Mouse (Mus musculus) brain, adult 2 months (tissue): ENCODE measurements around the gene Cyb5r2.
A peak's percentile ranks its signal among the peaks of the same experiment; 100 is the strongest.

Source experiments
- DNase-seq: peaks from one replicate; pipeline ENCODE4 v3.0.0; 2011; ENCODE audit warnings: low read depth, low spot score

Gene Cyb5r2

DNA sequence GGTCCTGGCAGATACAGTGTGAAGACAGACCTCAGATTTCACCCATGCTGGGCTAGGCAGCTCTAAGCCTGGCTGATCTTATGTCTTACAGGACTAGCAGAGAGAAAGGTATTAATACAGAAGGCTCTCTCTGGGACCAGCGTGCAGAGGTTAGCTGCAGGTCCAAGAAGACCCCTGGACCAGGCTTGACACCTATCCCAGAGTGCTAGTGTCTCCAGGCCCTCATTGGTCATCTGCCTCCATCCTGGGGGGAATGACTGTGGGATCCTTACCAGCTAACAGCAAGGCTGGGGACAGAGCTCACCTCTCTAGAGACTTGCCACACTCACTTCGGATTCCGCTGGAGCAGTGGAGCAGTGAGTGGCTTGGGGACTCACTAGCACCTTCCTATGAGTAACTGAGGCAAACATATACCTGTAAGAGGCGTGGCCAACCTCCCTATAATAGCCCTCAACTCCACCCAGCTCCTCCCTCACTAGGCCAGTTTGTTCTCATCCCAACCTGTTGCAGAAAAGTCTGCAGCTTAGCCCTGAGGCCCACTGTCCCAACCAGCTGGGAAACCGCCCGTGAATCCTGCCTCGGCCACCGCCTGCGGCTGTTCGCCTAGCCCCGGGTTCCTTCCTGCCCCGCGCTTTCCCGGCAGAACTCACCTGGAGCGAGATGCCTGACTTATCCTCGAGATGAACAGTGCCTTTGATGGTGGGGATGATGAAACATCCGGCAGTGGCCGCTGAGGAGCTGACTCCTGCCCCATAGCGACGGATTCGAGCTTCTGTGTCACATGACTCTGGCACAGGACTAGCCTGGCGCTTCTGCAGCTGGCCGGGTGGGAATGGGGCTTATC, at the start of gene Cyb5r2:
TSS of gene Cyb5r2 (minus strand) at position 725 of the 844 bp plus-strand sequence.
- peak; percentile 69 for DNase-seq

DNA sequence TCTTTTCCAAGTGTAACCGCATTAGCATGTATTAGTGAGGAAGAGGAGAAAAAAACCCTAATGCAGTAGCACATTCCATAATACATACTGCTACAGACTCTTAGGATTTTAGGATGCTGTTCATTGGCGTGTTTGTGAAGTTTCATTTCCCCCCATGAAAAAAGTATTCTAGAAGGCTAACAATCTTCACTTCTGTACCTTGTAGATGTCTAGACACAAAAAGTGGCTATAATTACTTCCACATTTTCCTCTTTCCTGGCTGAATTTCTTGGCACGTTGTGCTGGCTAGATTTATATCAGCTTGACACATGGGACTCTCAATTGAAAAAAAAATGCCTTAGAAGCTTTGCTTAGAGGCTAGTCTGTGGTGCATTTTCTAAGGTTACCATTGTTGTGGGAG, 44.3 kb upstream of the Cyb5r2 start:
- DNase-seq, result no peak

DNA sequence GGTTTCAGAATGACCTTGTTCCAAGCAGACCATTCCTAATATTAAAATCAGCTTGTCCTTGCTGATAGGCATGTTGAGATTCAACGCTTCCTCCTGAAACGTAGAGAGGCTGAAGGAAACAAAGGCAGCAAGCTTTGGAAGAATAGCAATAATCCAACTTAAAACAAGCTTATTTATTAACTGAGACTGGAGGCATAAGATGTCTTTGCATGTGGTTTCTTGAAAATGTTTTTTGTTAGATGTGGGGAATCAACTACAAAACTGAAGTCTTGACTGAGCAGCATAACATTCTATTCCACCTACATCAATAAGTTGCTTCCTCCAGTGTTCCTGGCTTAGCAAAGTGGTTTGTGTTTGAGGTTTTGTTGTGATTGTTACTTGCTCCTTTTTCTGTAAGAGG, 43.3 kb upstream of the Cyb5r2 start, which contains the start of gene Ovch2:
TSS of gene Ovch2 (minus strand) at position 101 of the 400 bp plus-strand sequence.
- DNase-seq, result no peak

DNA sequence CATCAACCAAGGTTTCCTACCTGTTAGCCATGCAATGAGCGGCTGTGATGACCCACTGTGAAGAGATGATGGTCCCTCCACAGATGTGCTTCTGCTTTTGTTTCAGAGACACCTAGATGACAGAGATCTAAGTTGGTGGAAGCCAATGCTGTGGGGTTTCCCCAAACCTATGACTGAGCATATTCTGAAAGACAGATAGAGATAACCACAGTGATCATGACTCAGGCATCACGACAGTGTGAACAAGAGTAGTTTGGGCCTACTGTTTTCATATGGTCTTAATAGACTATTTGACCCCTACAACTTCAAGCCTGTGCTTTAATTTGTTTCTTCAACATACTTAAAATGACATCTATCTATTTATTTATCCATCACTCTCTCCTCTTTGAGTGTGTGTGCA, 38.7 kb upstream of the Cyb5r2 start:
- DNase-seq, result no peak

DNA sequence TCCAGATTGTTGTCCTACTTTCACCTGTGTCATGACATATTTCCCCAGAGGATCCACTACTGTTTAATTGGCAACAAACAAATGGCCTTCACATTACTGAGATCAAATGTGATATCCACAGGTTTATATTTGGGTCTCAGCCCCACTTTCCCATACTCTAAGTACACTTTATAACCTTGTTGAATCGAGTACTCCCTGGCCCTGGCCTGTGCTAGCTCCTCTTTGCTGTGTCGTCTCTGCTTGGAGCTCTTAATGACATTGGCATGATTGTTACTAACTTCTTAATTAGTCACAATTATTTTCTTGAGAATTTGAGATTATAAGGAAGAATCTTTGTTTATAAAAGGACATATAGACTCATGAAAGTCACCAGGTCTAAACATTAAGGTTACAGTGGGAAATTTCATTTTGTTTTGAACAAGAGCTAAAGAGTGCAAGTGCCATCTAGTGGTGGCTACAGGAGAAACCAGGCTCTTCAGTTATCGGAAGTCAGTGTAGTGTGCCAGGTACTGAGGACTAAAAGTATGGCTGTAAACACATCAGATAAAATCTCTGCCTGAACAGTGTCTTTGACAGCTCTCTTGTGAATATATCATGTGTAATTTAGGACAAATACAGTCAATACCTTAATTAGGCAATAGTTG, 30.3 kb upstream of the Cyb5r2 start:
- peak; percentile 59 for DNase-seq

DNA sequence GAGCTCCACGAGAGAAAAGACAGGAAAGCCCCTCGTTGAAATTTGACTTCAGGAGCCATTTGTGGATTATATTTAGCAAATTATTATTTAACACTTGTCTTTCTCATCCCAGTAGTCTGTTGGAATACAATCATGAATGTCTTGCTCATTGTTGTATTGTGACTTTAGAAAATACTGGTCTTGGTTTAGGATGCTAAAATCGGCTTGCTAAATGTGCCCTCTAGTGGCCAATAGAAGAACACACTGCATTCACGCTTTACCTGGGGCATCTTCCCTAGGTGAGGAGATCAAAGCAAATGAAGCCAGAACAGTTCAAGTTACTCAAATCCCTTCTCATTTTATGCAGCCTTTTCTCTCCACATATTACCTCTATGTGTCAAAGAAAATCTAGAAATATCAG, 21.8 kb upstream of the Cyb5r2 start:
- DNase-seq, result peak; percentile 43

DNA sequence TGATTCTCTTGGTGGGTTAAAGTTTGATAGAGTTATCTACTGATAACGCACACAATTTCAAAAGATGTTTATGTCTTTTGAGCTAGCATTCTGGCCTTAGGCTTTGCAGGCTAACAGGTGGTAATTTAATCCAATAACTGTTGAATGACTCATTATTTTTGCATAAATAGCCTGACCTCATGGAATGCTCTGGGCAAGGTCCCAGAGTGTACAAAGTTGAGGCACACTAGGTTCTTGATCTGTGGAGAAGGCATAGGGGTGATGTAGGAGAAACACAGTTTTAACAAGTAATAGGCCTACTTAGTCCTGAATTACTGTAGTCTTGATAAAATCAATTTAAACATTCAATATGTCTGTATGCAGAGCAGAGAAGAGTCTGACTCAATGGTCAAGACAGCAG, 20.4 kb upstream of the Cyb5r2 start:
- no peak for DNase-seq

DNA sequence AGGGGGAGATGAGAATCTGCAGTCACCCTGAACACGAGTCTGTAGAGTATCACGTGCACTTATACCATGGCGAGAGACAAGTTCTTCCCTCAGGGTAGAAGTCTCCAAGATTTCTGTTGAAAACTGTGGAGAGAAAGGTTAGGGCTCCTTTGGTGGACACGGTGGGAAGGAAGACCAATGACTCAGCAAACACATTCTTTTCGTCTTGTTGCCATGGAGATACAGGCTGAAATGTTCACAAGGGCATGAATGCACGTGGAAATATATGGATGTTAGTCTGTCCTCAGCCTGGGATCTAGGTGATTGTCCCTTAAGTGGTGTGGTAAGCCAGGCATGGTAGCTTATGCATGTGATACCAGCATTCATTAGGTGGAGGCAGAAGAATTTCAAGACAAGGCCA, 13.0 kb upstream of the Cyb5r2 start:
- DNase-seq, result no peak

DNA sequence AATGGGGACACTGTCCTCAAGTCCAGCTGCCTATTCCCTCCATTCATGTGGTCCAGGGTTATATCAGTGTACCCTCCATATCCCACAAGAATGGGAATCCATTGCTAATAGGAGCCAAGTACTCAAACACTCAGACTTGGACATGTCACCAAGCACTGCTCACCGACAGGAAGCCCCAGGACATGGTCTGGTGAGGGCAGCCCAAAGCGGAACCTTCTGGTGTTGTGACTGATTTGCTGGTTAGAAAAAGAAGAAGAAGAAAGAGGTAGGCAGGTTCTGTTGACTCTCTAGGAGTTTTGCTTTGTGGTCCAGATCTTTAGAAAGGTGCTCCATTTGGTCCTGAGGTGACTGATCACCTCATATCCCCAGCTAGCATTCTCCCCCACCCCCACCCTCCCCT, 1.1 kb downstream of the Cyb5r2 start:
- no peak for DNase-seq

DNA sequence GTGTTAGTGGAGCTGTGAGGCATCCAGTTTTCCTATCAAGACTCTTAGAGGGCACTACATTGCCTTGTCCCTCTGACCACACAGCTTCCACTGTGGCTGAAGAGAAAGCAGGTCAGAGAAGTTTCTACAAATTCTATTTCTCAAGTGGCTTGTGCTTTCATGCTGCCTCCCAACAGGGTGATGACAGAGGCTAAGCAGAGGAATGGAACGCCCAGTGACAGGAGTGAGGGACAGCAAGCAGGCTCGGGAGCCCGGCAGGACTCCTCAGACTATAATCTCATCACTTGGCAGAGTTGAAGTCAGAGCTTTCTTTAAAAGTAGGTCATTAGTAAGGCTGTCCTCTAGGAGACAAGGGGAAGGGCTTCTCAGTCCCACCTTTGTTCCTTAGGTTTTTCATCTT, 1.9 kb downstream of the Cyb5r2 start:
- no peak for DNase-seq

DNA sequence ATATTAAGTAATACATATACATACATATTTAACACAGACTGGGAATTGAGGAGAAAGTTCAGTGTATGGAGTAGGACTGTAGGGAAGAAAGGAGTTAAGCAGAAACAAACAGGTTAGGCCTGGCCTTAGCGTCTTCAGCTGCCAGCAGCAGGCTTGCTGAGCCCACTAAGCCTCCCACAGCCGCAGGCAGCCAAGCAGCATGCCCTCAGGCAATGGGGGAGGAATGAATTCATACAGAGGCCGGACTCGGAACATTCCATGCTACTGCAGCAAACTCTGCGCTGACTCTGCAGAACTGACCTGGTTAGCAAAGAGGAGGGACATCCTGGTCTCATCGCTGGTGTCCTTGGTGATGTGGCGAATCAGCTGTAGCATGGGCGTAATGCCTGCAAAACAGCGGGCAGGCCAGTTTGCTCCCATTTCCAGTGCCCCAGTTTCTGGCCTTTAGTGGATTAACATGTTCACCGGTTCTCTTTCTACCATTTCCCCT, 5.8 kb downstream of the Cyb5r2 start:
- no peak for DNase-seq

DNA sequence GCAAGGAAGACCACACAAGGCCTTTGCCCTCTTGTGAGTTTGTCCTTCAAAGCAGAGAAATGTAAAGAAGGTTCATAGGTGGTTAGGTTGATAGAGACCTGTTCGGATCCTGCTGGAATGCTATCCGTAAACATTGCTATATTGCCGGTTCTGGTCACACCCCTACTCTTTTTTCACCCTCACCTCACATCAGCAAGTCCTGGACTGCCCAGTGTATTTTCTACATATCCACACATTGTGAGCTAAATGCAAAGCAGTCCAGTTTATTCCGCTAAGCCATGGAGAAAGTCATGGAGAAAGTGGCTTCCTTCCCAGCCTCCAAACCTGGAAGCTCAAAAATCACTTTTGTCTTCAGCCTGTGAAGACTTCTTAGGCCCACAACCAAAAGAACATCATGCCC, 8.1 kb downstream of the Cyb5r2 start:
- DNase-seq, result no peak

DNA sequence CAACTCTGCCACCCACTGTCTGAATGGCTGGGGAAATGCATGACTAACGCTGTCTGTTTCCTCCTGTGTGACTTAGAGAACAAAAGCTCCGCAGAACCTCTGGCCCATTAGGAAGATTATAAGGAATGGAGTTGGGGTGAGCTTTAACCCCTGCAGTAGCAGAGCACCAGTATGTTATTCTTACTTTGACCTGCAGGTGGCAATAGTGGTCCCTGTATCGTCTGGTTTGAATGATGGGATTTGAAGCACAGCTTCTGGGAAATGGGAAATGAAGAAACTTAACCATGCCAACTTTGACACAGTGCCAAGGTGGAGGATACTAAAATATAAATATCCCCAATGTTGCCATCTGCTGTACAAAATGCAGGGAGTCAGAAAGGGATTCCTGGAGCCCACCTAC, 8.6 kb downstream of the Cyb5r2 start:
- peak; percentile 73 for DNase-seq

DNA sequence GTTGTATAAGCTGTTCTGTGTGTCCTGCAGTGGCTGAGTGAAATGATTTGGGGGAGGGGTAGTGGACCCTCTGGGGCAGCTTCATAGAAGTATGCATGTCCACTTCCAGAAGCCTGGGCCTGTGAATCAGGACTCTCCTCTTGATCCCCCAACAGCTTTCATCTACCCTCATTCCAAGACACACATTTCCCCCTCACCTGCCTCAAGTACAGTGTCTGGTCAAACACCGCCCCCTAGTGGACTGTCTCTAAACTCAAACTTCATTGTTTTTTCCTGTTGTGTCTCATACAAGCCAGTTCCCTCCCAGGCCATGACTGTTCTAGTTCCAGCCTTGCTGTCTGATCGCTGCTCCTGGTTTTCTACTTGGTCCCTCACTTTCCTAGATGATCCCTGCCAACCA, 9.9 kb downstream of the Cyb5r2 start:
- peak; percentile 75 for DNase-seq

DNA sequence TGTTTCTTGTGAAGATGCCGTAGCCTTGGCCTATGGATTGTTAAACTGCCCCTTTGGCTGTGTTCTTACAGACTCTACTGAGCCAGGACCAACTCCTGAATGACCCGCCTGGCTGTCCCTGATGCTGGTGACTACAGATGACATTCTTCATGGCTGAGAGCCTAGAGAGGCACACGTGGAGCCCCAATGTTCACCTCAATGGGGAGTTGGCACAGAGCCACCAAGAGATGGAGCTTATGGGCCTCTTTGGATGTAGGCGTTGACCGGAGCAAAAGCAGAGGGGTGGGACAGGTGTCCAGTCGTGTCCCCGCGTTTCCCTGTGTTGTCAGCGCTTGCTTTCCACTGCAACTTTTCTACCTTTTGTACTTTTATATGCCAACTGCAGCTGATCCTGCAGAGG, 10.4 kb downstream of the Cyb5r2 start:
- no peak for DNase-seq

DNA sequence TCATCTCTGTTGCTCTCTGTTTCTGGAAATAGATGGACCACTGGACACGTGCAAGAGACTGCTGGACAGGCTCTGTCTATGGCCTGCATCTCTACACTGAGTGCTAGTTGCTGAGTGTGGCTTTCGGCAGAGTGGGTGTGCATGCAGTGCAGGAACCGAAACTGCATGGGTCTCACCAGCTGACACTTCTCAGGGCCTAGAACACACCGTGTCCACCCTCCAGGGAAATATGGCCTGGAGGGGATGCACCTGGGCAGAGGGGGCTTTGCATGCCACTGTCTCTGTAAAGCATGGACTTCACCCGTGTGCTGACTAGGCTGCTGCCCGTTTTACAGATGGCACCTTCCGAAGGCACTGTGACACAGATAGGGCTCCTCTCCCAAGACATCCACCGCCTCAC, 11.8 kb downstream of the Cyb5r2 start:
- DNase-seq, result no peak

DNA sequence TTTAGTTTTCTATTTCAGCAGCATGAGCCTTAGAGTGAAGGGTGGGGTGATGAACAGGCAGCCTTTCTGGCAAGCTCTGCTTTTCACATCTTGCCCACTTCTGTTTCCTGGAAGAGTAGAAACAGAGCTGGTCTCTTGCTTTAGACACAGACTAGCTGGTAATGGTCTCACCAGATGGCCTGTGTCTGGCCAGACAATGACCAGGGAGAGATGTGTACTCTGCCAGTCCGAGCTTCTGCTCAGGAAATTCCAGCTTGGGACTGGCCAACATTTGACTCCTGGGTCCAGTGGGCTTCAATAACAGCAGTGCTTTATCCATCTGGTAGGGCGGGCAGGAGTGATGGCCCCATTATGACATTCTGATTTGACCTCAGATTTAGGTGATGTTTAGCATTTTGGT, 12.7 kb downstream of the Cyb5r2 start:
- DNase-seq, result no peak

DNA sequence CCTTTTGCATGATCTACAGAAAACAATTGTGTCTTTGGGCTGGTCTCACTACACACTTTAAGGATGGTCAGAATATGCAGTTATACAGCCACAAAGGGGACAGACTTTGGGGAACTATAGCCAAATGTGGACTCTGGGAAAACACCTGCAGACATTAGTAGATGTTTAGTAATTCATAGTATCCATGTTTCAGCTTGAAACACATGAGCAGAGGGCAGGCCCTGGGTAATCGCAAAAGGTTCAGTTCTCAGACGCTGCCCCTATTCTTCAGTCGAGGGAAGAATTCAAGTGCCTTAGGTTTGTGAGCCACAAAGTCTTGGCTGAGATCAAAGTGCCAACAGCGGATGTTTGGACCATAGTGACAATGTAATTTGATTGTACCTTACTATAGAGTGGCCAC, 13.4 kb downstream of the Cyb5r2 start:
- DNase-seq, result no peak

DNA sequence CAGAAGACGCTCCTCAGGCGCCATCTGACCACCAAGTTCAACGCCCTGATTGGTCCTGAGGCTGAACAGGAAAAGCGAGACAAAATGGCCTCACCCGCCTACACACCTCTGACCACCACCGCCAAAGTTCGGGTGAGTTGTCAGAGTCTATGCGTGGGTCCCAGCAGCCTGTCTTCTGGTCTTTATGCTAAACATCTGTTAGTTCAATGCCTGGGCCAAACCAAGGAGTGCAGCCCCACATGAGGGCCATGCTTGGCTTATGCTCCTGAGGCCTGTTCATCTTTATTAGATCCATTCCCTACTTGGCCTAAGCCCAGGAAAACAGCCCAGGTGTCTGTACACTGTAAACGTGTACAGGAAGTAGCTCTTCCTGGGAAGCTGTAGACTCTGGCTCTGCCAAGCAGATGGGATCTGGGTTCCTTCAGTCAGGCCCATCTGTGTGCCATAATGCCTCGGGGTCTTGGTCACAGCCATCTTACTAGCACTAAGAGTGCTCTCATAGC, 14.8 kb downstream of the Cyb5r2 start:
- DNase-seq, result no peak

DNA sequence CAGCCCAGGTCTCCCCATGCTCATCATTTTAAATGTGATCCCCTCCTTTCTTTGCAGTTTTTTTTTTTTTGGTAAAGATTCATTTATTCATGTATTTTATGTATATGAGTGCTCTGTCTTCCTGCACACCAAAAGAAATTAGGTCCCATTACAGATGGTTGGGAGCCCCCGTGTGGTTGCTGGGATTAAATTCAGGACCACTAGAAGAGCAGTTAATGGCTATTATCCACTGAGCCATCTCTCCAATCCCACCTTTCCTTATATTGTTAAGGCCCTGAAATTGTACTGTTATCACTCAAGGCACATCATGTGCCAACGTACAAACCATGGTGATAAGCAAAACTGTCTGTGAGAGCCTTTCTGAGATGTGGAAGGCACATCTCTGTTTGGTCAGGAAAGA, 19.1 kb downstream of the Cyb5r2 start:
- peak; percentile 48 for DNase-seq

DNA sequence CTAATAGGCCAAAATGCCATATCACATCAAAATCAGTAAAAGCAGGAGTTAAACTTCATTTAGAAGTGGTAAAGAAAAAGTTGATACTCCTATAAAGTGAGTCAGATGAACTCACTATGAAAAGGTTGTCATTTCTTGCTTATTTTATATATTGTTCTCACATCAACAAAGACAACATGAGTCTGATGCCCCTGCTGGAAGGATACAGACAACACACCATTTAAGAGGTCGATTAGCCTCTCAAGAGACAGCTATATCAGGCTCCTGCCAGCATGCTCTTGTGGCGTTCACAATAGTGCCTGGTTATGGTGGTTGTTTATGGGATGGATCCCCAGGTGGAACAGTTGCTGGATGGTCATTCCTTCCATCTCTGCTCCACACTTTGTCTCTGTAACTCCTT, 24.7 kb downstream of the Cyb5r2 start:
- no peak for DNase-seq

DNA sequence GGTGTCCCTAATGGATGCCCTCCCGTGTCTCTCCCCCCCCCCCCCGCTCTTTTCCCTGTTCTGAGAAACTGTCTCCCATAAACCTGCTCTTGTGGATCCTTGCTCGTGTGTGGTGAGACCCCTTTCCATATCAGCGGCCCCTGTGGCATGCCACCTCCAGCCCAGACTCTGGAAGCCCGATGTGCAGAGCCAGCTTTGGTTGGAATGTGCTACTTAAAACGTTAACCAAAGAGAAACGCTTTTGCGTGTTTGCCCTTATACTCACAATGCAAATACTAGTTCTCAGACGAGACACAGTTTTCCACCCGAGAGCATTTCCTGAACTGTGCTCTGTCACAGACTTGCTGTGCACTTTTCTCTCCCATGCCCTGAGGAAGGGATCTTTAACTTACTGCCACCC, 27.2 kb downstream of the Cyb5r2 start:
- DNase-seq, result no peak

DNA sequence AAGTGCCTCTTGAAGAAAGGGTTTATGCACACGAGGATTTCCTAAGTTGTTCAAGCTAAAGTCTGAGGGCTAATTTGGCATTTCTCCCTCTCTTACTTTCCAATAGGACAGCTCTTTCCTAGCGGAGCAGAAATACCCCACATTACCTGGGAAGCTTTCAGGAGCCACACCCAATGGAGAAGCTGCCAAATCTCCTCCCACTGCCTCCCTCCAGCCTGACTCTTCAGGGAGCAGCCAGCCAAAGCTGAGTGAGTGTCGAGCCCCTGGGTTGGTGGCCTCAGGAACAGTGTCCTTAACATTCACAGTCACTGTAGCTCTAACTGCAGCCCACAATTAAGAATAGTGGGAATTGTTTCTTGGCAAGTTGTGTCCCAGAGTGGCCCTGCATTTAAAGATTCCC, 30.3 kb downstream of the Cyb5r2 start:
- no peak for DNase-seq
